Mouse (Mus musculus) frontal cortex, adult 2 months (tissue): Measurements from ENCODE around the gene Golga4. TPM values are rescaled to one million over a fixed set of nuclear protein-coding genes. Genes with fewer than 3 reads are reported as not detected.
A peak's percentile ranks its signal among the peaks of the same experiment; 100 is the strongest.

Source experiments
- DNase-seq, 2 experiments: peaks; one replicate each; pipeline ENCODE4 v3.0.0; 2022; ENCODE audit warnings: low spot score in 1 of 2; ENCODE audit errors: extremely low spot score in 1 of 2
- polyA plus RNA-seq: library from polyadenylated mRNA; depleted of rRNA; stranded (reverse); fragments of >200 nt; gene quantifications from 2 replicates; pipeline ENCODE4 v1.2.3, GENCODE M21; 2012; rRNA removed

The Golga4 gene
- polyA plus RNA-seq = 70.4 and 71.5 TPM in 2 replicates

GRCm38 (mm10) chr9:118506020-118506403, at the start of gene Golga4:
Gene Golga4, plus strand, starts transcription at chr9:118506267.
- peak; percentile 78 to 96 for DNase-seq

- DNase-seq = no peak
Observed at GRCm38 (mm10) chr9:118456405-118456804, 49.7 kb upstream of the Golga4 start.

GRCm38 (mm10) chr9:118458039-118458438, 48.0 kb upstream of the Golga4 start:
- no peak for DNase-seq

- no peak for DNase-seq
Observed at GRCm38 (mm10) chr9:118464031-118464430, 42.0 kb upstream of the Golga4 start.

- no peak for DNase-seq
Observed at GRCm38 (mm10) chr9:118468301-118468700, 37.8 kb upstream of the Golga4 start.

GRCm38 (mm10) chr9:118469272-118469671, 36.8 kb upstream of the Golga4 start:
- DNase-seq = no peak

- no peak for DNase-seq
Observed at GRCm38 (mm10) chr9:118471296-118471695, 34.8 kb upstream of the Golga4 start.

GRCm38 (mm10) chr9:118476211-118476765, 29.8 kb upstream of the Golga4 start:
- DNase-seq = no peak

- DNase-seq = no peak
Observed at GRCm38 (mm10) chr9:118476766-118477271, 29.2 kb upstream of the Golga4 start.

GRCm38 (mm10) chr9:118477281-118477931, 28.7 kb upstream of the Golga4 start:
- peak in 1 of 2 experiments; percentile 11 for DNase-seq

GRCm38 (mm10) chr9:118477961-118478360, 28.1 kb upstream of the Golga4 start, which contains the start of gene Eomes:
Gene Eomes, plus strand, starts transcription at chr9:118478212.
- no peak for DNase-seq

GRCm38 (mm10) chr9:118478458-118478838, 27.6 kb upstream of the Golga4 start:
- DNase-seq = no peak

- no peak for DNase-seq
Observed at GRCm38 (mm10) chr9:118478839-118479507, 27.1 kb upstream of the Golga4 start.

- no peak for DNase-seq
Observed at GRCm38 (mm10) chr9:118479508-118480291, 26.4 kb upstream of the Golga4 start.

- DNase-seq = no peak
Observed at GRCm38 (mm10) chr9:118480292-118480690, 25.8 kb upstream of the Golga4 start.

- DNase-seq = no peak
Observed at GRCm38 (mm10) chr9:118482210-118482609, 23.9 kb upstream of the Golga4 start.

GRCm38 (mm10) chr9:118486361-118487095, 19.5 kb upstream of the Golga4 start:
- DNase-seq = no peak

GRCm38 (mm10) chr9:118487096-118487395, 19.0 kb upstream of the Golga4 start:
- no peak for DNase-seq

- no peak for DNase-seq
Observed at GRCm38 (mm10) chr9:118487636-118488035, 18.4 kb upstream of the Golga4 start.

GRCm38 (mm10) chr9:118488138-118488895, 17.8 kb upstream of the Golga4 start:
- DNase-seq = peak in 1 of 2 experiments; percentile 17
